Mouse (Mus musculus): ENCODE measurements around the gene Shisa8.

GRCm38 (mm10) chr15:82235661-82236060 is 23.0 kb upstream of the Shisa8 start:
- TF ChIP-seq CTCF (IDR thresholded peaks at IDR 0.05; ENCODE audit: low read depth): no peak
- TF ChIP-seq EP300 (IDR thresholded peaks at IDR 0.05; ENCODE audit: low read depth): no peak

All from heart, postnatal 0 days (tissue).